Mouse (Mus musculus): ENCODE results near the gene Pacsin3.

Pacsin3 gene

DNA sequence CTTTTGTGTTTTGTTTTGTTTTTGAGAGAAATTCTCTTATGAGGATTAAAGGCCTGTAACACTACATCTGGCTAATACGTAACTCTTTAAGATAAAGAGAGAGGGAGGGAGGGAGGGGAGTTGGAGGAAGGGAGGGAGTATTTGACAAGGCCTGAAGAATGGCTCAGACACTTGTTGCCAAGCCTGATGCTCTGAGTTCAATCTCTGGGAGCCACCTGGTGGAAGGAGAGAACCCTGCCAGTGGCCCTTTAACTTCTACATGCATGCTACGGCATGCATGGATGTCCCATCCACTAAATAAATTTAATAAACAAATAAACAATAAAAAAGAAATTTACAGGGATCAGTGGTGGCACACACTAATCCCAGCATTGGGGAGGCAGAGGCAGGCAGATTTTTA lies 46.1 kb downstream of the Pacsin3 start:
- DNase-seq (ENCODE audit: low read depth, low spot score) = no peak

GRCm38 (mm10) chr2:91302845-91303244 lies 47.1 kb downstream of the Pacsin3 start:
- DNase-seq (ENCODE audit: low read depth, low spot score) = no peak

DNA sequence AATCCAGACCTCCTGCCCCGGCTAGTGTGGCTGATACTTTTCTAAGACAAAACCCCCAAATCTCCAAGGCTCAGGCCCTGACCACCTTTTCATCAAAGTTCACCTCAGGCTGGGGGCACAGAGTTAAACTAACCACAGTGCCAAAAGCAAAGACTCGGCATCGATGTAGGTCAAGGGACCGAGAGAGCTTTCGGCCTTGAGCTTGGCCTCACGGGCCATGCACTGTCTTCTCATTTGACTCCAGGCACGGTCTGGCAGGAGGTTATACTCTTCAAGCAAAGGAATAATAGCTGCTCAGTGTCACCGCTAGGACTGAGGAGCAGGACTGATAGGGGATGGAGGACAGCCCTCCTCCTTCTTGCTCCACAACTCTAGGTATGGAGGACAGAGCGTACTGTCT lies 50.2 kb downstream of the Pacsin3 start:
- DNase-seq (ENCODE audit: low read depth, low spot score) = no peak

- no peak for DNase-seq (ENCODE audit: low read depth, low spot score)
These were observed 50.8 kb downstream of the Pacsin3 start for GRCm38 (mm10) chr2:91306589-91306988.

DNA sequence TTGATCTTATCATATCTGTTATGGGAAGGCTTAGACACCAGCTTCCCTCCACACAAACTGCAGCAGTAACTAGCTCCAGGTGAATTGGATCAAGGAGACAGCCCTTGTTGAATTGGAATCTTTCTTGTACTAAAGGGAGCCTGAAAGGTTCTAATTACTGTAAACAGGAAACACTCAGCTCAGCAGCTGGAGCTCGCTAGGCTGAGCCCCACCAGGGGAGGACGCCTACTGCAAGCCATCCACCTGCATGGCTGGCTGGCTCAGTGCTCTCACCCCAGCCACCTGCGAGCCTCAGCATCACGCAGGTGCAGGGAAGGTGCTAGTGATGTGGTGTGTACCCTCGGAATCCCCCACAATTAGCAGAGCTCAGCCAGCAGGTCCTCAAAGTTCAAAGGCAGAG lies 52.9 kb downstream of the Pacsin3 start:
- DNase-seq (ENCODE audit: low read depth, low spot score) = no peak

GRCm38 (mm10) chr2:91309546-91309945 lies 53.8 kb downstream of the Pacsin3 start:
- no peak for DNase-seq (ENCODE audit: low read depth, low spot score)

GRCm38 (mm10) chr2:91312578-91313311 lies 57.0 kb downstream of the Pacsin3 start:
- DNase-seq (ENCODE audit: low read depth, low spot score) = no peak

- DNase-seq (ENCODE audit: low read depth, low spot score) = no peak
These were observed 58.4 kb downstream of the Pacsin3 start for GRCm38 (mm10) chr2:91314184-91314583.
